Mouse (Mus musculus): ENCODE measurements around the gene 3110082I17Rik.

The 3110082I17Rik gene

GRCm38 (mm10) chr5:139418633-139419032 is 41.7 kb downstream of the 3110082I17Rik start:
- 20% methylated on average over 3 of the region's 3 CpGs for WGBS

- WGBS, result 74% methylated on average over 2 of the region's 2 CpGs
These were observed 42.2 kb downstream of the 3110082I17Rik start for GRCm38 (mm10) chr5:139418110-139418509.

- WGBS, result 91% methylated on average over 3 of the region's 3 CpGs
These were observed 42.8 kb downstream of the 3110082I17Rik start for GRCm38 (mm10) chr5:139417480-139417879.

GRCm38 (mm10) chr5:139416942-139417341 is 43.4 kb downstream of the 3110082I17Rik start:
- 96% methylated on average over 4 of the region's 4 CpGs for WGBS

GRCm38 (mm10) chr5:139415001-139415400 is 45.3 kb downstream of the 3110082I17Rik start:
- 95% methylated on average over 5 of the region's 5 CpGs for WGBS

- 87% methylated on average over 4 of the region's 4 CpGs for WGBS
These were observed 46.8 kb downstream of the 3110082I17Rik start for GRCm38 (mm10) chr5:139413545-139413944.

- 90% methylated on average over 15 of the region's 15 CpGs for WGBS
These were observed 48.5 kb downstream of the 3110082I17Rik start for GRCm38 (mm10) chr5:139411665-139412314.

GRCm38 (mm10) chr5:139411117-139411516 is 49.2 kb downstream of the 3110082I17Rik start:
- WGBS, result 95% methylated on average over 6 of the region's 6 CpGs

GRCm38 (mm10) chr5:139410056-139410455 is 50.3 kb downstream of the 3110082I17Rik start:
- WGBS, result 83% methylated on average over 4 of the region's 4 CpGs

GRCm38 (mm10) chr5:139409412-139409811 is 50.9 kb downstream of the 3110082I17Rik start:
- WGBS, result 68% methylated on average over 12 of the region's 12 CpGs

- 69% methylated on average over 7 of the region's 7 CpGs for WGBS
These were observed 51.8 kb downstream of the 3110082I17Rik start for GRCm38 (mm10) chr5:139408511-139408910.

- 77% methylated on average over 14 of the region's 14 CpGs for WGBS
These were observed 53.0 kb downstream of the 3110082I17Rik start for GRCm38 (mm10) chr5:139407121-139407885.

- 71% methylated on average over 3 of the region's 3 CpGs for WGBS
These were observed 54.4 kb downstream of the 3110082I17Rik start for GRCm38 (mm10) chr5:139405953-139406352.

- WGBS, result 90% methylated on average over 7 of the region's 7 CpGs
These were observed 54.8 kb downstream of the 3110082I17Rik start for GRCm38 (mm10) chr5:139405478-139405877.

GRCm38 (mm10) chr5:139404801-139405401 is 55.4 kb downstream of the 3110082I17Rik start, which contains the start of gene C130050O18Rik:
C130050O18Rik (plus strand) TSS chr5:139405280.
- 89% methylated on average over 6 of the region's 6 CpGs for WGBS

GRCm38 (mm10) chr5:139403692-139404260 is 56.6 kb downstream of the 3110082I17Rik start:
- 86% methylated on average over 8 of the region's 8 CpGs for WGBS

GRCm38 (mm10) chr5:139402106-139402505 is 58.2 kb downstream of the 3110082I17Rik start:
- 58% methylated on average over 2 of the region's 2 CpGs for WGBS

- 85% methylated on average over 14 of the region's 14 CpGs for WGBS
These were observed 60.3 kb downstream of the 3110082I17Rik start for GRCm38 (mm10) chr5:139399991-139400390.

GRCm38 (mm10) chr5:139398786-139399185 is 61.5 kb downstream of the 3110082I17Rik start:
- 51% methylated on average over 5 of the region's 5 CpGs for WGBS

GRCm38 (mm10) chr5:139397959-139398753 is 62.2 kb downstream of the 3110082I17Rik start:
- 12% methylated on average over 5 of the region's 5 CpGs for WGBS

- WGBS, result 76% methylated on average over 4 of the region's 4 CpGs
These were observed 62.9 kb downstream of the 3110082I17Rik start for GRCm38 (mm10) chr5:139397359-139397916.
